Mouse (Mus musculus) heart, embryonic 16.5 days (tissue): ENCODE results near the gene Mlf1. TPM values are rescaled to one million over a fixed set of nuclear protein-coding genes. Genes with fewer than 3 reads are reported as not detected.

ENCODE experiments used
- ATAC-seq: fragments of 200-750 bp; cut with Nextera tagmentation; replicated peaks from 2 replicates; pipeline ENCODE4 v1.8.0; 2017; ENCODE audit warnings: moderate number of reproducible peaks; ENCODE audit not compliant: insufficient read depth, low FRiP score; ENCODE audit errors: extremely low read depth
- H3K27ac ChIP-seq: fragments of 300-500 bp; sonication (generic); 2 replicates; pipeline ENCODE4 v1.5.1; 2014; ENCODE audit warnings: mild to moderate bottlenecking, low read length, control low read depth, moderate library complexity
- H3K27me3 ChIP-seq: fragments of 300-500 bp; sonication (generic); 2 replicates; pipeline ENCODE4 v1.6.1; 2014; ENCODE audit warnings: low read length, mixed read lengths; ENCODE audit not compliant: control insufficient read depth, insufficient read depth
- H3K36me3 ChIP-seq: fragments of 300-500 bp; sonication (generic); 2 replicates; pipeline ENCODE4 v1.6.1; 2014; ENCODE audit not compliant: control insufficient read depth, insufficient read depth
- H3K4me1 ChIP-seq: fragments of 300-500 bp; sonication (generic); 2 replicates; pipeline ENCODE4 v1.6.1; 2014; ENCODE audit warnings: low read length, mixed read lengths; ENCODE audit not compliant: control insufficient read depth, insufficient read depth
- H3K4me2 ChIP-seq: fragments of 300-500 bp; sonication (generic); 2 replicates; pipeline ENCODE4 v1.6.1; 2014; ENCODE audit warnings: low read depth, mild to moderate bottlenecking, control low read depth, low read length
- H3K4me3 ChIP-seq: fragments of 300-500 bp; sonication (generic); 2 replicates; pipeline ENCODE4 v1.5.1; 2014; ENCODE audit warnings: mild to moderate bottlenecking, control low read depth, low read length
- H3K9ac ChIP-seq: fragments of 300-500 bp; sonication (generic); 2 replicates; pipeline ENCODE4 v1.6.1; 2014; ENCODE audit warnings: low read length, control low read depth
- H3K9me3 ChIP-seq: fragments of 300-500 bp; sonication (generic); replicated peaks from 2 replicates; pipeline ENCODE4 v1.6.1; 2016; ENCODE audit warnings: low read length; ENCODE audit not compliant: control insufficient read depth
- WGBS: fragments of 180-500 bp; shearing (Covaris S2); extraction: QIAGEN DNeasy Blood & Tissue Kit; methylation state at CpG from one replicate; pipeline ENCODE4 v1.1.7; 2014; 5-methylcytosine and 5-hydroxymethylcytosine counted together
- polyA plus RNA-seq: library from polyadenylated mRNA; unstranded; fragments of >200 nt; fragmentation: Nextera tagmentation; extraction: Ambion mirVana; gene quantifications from 2 replicates; pipeline ENCODE4 v1.2.1, GENCODE M21; 2015

The Mlf1 gene
- polyA plus RNA-seq, 1 experiment from 2014 or later, result 362 TPM

- Histone ChIP-seq H3K27ac (no peak overlapping the region), H3K4me2 (no peak overlapping the region), H3K9ac (no peak overlapping the region), H3K4me3 (no peak overlapping the region), H3K9me3 (no peaks in the 10 kb centered on the region), H3K27me3 (no peaks in the 10 kb centered on the region), H3K4me1 (no peaks in the 10 kb centered on the region), H3K36me3 (no peaks in the 10 kb centered on the region)
- no peak for ATAC-seq
- 84% methylated on average over 7 of the region's 7 CpGs for WGBS
Measured at GRCm38 (mm10) chr3:67358376-67358775, 15.5 kb upstream of the Mlf1 start.

GRCm38 (mm10) chr3:67366087-67366892, 7.6 kb upstream of the Mlf1 start:
- Histone ChIP-seq H3K4me1 (peaks cover 20% of the 10 kb centered on the region), H3K4me3 (no peak overlapping the region), H3K36me3 (no peaks in the 10 kb centered on the region), H3K9ac (no peak overlapping the region), H3K9me3 (no peaks in the 10 kb centered on the region), H3K27me3 (no peaks in the 10 kb centered on the region), H3K4me2 (no peak overlapping the region), H3K27ac (no peak overlapping the region)
- WGBS, result 74% methylated on average over 4 of the region's 4 CpGs
- ATAC-seq, result no peak

- Histone ChIP-seq H3K27me3 (no peaks in the 10 kb centered on the region), H3K4me3 (no peak overlapping the region), H3K36me3 (no peaks in the 10 kb centered on the region), H3K9me3 (no peaks in the 10 kb centered on the region), H3K4me2 (no peak overlapping the region), H3K9ac (no peak overlapping the region), H3K27ac (no peak overlapping the region), H3K4me1 (peaks cover 25% of the 10 kb centered on the region)
- 65% methylated on average over 6 of the region's 6 CpGs for WGBS
- ATAC-seq, result no peak
Measured at GRCm38 (mm10) chr3:67367481-67367880, 6.4 kb upstream of the Mlf1 start.

GRCm38 (mm10) chr3:67369407-67370079, 4.4 kb upstream of the Mlf1 start:
- no peak overlapping the region for H3K9ac ChIP-seq
- 40% methylated on average over 5 of the region's 5 CpGs for WGBS
- H3K4me2 ChIP-seq, result peak overlapping the region; percentile 50
- H3K9me3 ChIP-seq, result no peaks in the 10 kb centered on the region
- H3K4me3 ChIP-seq, result no peak overlapping the region
- H3K27ac ChIP-seq, result peak overlapping the region; percentile 88
- H3K27me3 ChIP-seq, result no peaks in the 10 kb centered on the region
- no peaks in the 10 kb centered on the region for H3K36me3 ChIP-seq
- no peak for ATAC-seq
- H3K4me1 ChIP-seq, result peaks cover 29% of the 10 kb centered on the region

GRCm38 (mm10) chr3:67372194-67372593, 1.7 kb upstream of the Mlf1 start:
- Histone ChIP-seq H3K36me3 (no peaks in the 10 kb centered on the region), H3K27me3 (no peaks in the 10 kb centered on the region), H3K27ac (peak overlapping the region; percentile 96), H3K9ac (peak overlapping the region; percentile 38), H3K4me1 (peaks cover 29% of the 10 kb centered on the region), H3K4me2 (peak overlapping the region; percentile 53), H3K4me3 (peak overlapping the region; percentile 18), H3K9me3 (no peaks in the 10 kb centered on the region)
- 41% methylated on average over 4 of the region's 4 CpGs for WGBS
- no peak for ATAC-seq

GRCm38 (mm10) chr3:67372781-67373180, 1.1 kb upstream of the Mlf1 start:
- Histone ChIP-seq H3K9me3 (no peaks in the 10 kb centered on the region), H3K27ac (peak overlapping the region; percentile 96), H3K36me3 (no peaks in the 10 kb centered on the region), H3K4me2 (peak overlapping the region; percentile 53), H3K27me3 (no peaks in the 10 kb centered on the region), H3K4me1 (peaks cover 25% of the 10 kb centered on the region), H3K9ac (peak overlapping the region; percentile 52), H3K4me3 (peak overlapping the region; percentile 18)
- ATAC-seq, result peak; percentile 67
- WGBS, result 27% methylated on average over 5 of the region's 5 CpGs

GRCm38 (mm10) chr3:67374360-67374778, 472 bp downstream of the Mlf1 start:
- Histone ChIP-seq H3K4me2 (peak overlapping the region; percentile 83), H3K4me3 (peak overlapping the region; percentile 72), H3K27me3 (no peaks in the 10 kb centered on the region), H3K9ac (peak overlapping the region; percentile 82), H3K27ac (peak overlapping the region; percentile 79), H3K4me1 (peaks cover 20% of the 10 kb centered on the region), H3K36me3 (no peaks in the 10 kb centered on the region), H3K9me3 (no peaks in the 10 kb centered on the region)
- no peak for ATAC-seq
- WGBS, result 25% methylated on average over 7 of the region's 7 CpGs

- H3K4me2 ChIP-seq, result peak within 1 kb of the TSS; percentile 83
- WGBS, result 21% methylated on average over 3 of the region's 3 CpGs
- no peak for ATAC-seq
- H3K9ac ChIP-seq, result peak within 1 kb of the TSS; percentile 82
- H3K27me3 ChIP-seq, result no peaks in the 10 kb centered on the region
- peaks cover 17% of the 10 kb centered on the region for H3K4me1 ChIP-seq
- H3K4me3 ChIP-seq, result peak within 1 kb of the TSS; percentile 72
- H3K36me3 ChIP-seq, result no peaks in the 10 kb centered on the region
- no peaks in the 10 kb centered on the region for H3K9me3 ChIP-seq
- H3K27ac ChIP-seq, result peak within 1 kb of the TSS; percentile 79
Measured at GRCm38 (mm10) chr3:67375063-67375462, 1.2 kb downstream of the Mlf1 start, which contains the start of gene Gm17402. Gm17402 (minus strand) TSS chr3:67375163.

- no peaks in the 10 kb centered on the region for H3K27me3 ChIP-seq
- H3K27ac ChIP-seq, result peak overlapping the region; percentile 46
- no peaks in the 10 kb centered on the region for H3K36me3 ChIP-seq
- ATAC-seq, result peak; percentile 56; the same call in 1 of the 2 replicates
- H3K4me3 ChIP-seq, result no peak overlapping the region
- H3K9me3 ChIP-seq, result no peaks in the 10 kb centered on the region
- H3K4me1 ChIP-seq, result peaks cover 6% of the 10 kb centered on the region
- H3K4me2 ChIP-seq, result no peak overlapping the region
- no peak overlapping the region for H3K9ac ChIP-seq
Measured at GRCm38 (mm10) chr3:67378215-67378614, 4.3 kb downstream of the Mlf1 start.
